Mouse (Mus musculus) heart, embryonic 14.5 days (tissue): ENCODE measurements around the gene Btk. TPM values are rescaled to one million over a fixed set of nuclear protein-coding genes. Genes with fewer than 3 reads are reported as not detected.

ENCODE experiments used
- ATAC-seq: fragments of 200-750 bp; cut with Nextera tagmentation; 2 replicates; pipeline ENCODE4 v1.8.0; 2017; ENCODE audit warnings: low read depth, moderate TSS enrichment; ENCODE audit not compliant: insufficient number of reproducible peaks, insufficient read depth, low FRiP score
- H3K27ac ChIP-seq, 2 experiments: fragments of 200-500 bp in 1 of 2; fragments of 300-500 bp in 1 of 2; sonication (generic) in 1 of 2; replicated peaks in 1 of 2; 2 replicates each; pipeline ENCODE4 v1.5.1; 2012 to 2014; ENCODE audit warnings: low read depth in 2 of 2, low read length in 2 of 2, control low read depth in 1 of 2, mild to moderate bottlenecking in 1 of 2, mixed read lengths in 1 of 2; ENCODE audit not compliant: control insufficient read depth in 1 of 2, insufficient read depth in 1 of 2
- H3K27me3 ChIP-seq: fragments of 300-500 bp; sonication (generic); 2 replicates; pipeline ENCODE4 v1.6.1; 2014; ENCODE audit warnings: mild to moderate bottlenecking, low read length, control low read depth; ENCODE audit not compliant: control insufficient read depth, insufficient read depth
- H3K36me3 ChIP-seq: fragments of 300-500 bp; sonication (generic); 2 replicates; pipeline ENCODE4 v1.6.1; 2014; ENCODE audit warnings: mild to moderate bottlenecking, control low read depth, low read length, mixed read lengths; ENCODE audit not compliant: control insufficient read depth, insufficient read depth
- H3K4me1 ChIP-seq, 2 experiments: fragments of 200-500 bp in 1 of 2; fragments of 300-500 bp in 1 of 2; sonication (generic) in 1 of 2; 2 replicates each; pipeline ENCODE4 v1.6.1; 2012 to 2014; ENCODE audit warnings: low read length in 2 of 2, control low read depth in 1 of 2, mixed read lengths in 1 of 2; ENCODE audit not compliant: control insufficient read depth in 2 of 2, insufficient read depth in 2 of 2
- H3K4me2 ChIP-seq: fragments of 300-500 bp; sonication (generic); 2 replicates; pipeline ENCODE4 v1.6.1; 2014; ENCODE audit warnings: mild to moderate bottlenecking, low read length
- H3K4me3 ChIP-seq, 2 experiments: fragments of 200-500 bp in 1 of 2; fragments of 300-500 bp in 1 of 2; sonication (generic) in 1 of 2; 2 replicates each; pipeline ENCODE4 v1.5.1; 2012 to 2014; ENCODE audit warnings: low read length in 2 of 2, mild to moderate bottlenecking in 2 of 2, control low read depth in 1 of 2, low read depth in 1 of 2, moderate library complexity in 1 of 2; ENCODE audit not compliant: control insufficient read depth in 1 of 2, insufficient read depth in 1 of 2
- H3K9ac ChIP-seq: fragments of 300-500 bp; sonication (generic); 2 replicates; pipeline ENCODE4 v1.6.1; 2014; ENCODE audit warnings: mild to moderate bottlenecking, low read length
- H3K9me3 ChIP-seq: fragments of 300-500 bp; sonication (generic); 2 replicates; pipeline ENCODE4 v1.6.1; 2016; ENCODE audit warnings: low read length, control low read depth; ENCODE audit not compliant: control insufficient read depth
- WGBS: fragments of 180-500 bp; shearing (Covaris S2); extraction: QIAGEN DNeasy Blood & Tissue Kit; methylation state at CpG from one replicate; pipeline ENCODE4 v1.1.7; 2014; 5-methylcytosine and 5-hydroxymethylcytosine counted together
- polyA plus RNA-seq: library from polyadenylated mRNA; unstranded; fragments of >200 nt; fragmentation: Nextera tagmentation; extraction: Ambion mirVana; gene quantifications from 2 replicates; pipeline ENCODE4 v1.2.1, GENCODE M21; 2014

Btk gene
- polyA plus RNA-seq, 1 experiment from 2014 or later = 0.61 TPM

GRCm38 (mm10) chrX:134599922-134600565, 16.7 kb upstream of the Btk start:
- Histone ChIP-seq H3K27ac (no peak overlapping the region; a peak in 2 of 4 replicates), H3K4me2 (peak overlapping the region; percentile 69), H3K9me3 (no peaks in the 10 kb centered on the region), H3K27me3 (no peaks in the 10 kb centered on the region), H3K9ac (peak overlapping the region; percentile 66), H3K4me3 (peak overlapping the region; percentile 57 to 81), H3K36me3 (0 out of 2 replicates have a peak, but pooled peaks cover 4% of the 10 kb centered on the region), H3K4me1 (peaks cover 0 to 2% of the 10 kb centered on the region in 2 experiments; a peak in 1 of 4 replicates)
- ATAC-seq = no peak
- WGBS = 31% methylated on average over 10 of the region's 10 CpGs

- H3K36me3 ChIP-seq = peaks cover 22% of the 10 kb centered on the region
- ATAC-seq = no peak
- H3K4me1 ChIP-seq = 0 out of 4 replicates have a peak, but pooled peaks cover 0 to 2% of the 10 kb centered on the region in 2 experiments
- H3K4me3 ChIP-seq = no peak overlapping the region
- no peaks in the 10 kb centered on the region for H3K27me3 ChIP-seq
- no peak overlapping the region for H3K4me2 ChIP-seq
- no peak overlapping the region for H3K9ac ChIP-seq
- H3K27ac ChIP-seq = no peak overlapping the region
- no peaks in the 10 kb centered on the region for H3K9me3 ChIP-seq
- WGBS = 57% methylated on average over 5 of the region's 5 CpGs
Observed at GRCm38 (mm10) chrX:134589836-134590235, 6.5 kb upstream of the Btk start.

DNA sequence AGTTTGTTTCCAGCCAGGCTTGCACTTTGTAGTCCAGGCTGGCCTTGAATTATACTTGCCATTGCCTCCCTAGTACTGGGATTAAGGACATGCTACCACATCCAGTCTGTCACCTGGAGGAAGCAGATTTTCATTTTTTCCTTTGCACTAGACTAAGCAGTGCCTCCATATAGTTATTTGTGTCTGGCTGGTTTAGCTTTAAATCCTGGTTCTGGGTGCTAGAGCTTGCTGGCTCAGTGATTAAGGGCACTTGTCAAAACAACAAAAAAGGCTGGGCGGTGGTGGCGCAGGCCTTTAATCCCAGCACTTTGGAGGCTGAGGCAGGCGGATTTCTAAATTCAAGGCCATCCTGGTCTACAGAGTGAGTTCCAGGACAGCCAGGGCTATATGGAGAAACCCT, 5.6 kb upstream of the Btk start:
- ATAC-seq = no peak
- WGBS = 83% methylated on average over 3 of the region's 3 CpGs

DNA sequence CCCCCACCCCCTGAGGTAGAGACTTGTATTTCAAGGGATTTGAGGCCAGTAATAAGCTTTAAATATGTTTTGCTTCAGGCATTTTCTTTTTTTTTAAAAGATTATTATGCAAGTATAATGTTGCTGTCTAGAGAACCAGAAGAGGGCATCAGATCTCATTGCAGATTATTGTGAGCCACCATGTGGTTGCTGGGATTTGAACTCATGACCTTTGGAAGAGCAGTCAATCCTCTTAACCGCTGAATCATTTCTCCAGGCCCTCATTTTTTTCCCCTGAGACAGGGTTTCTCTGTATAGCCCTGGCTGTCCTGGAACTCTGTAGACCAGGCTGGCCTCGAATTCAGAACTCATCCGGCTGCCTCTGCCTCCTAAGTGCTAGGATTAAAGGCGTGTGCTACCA, 4.9 kb upstream of the Btk start:
- no peak overlapping the region for H3K4me3 ChIP-seq
- H3K9ac ChIP-seq = no peak overlapping the region
- H3K9me3 ChIP-seq = no peaks in the 10 kb centered on the region
- H3K4me2 ChIP-seq = no peak overlapping the region
- ATAC-seq = no peak
- no peak overlapping the region for H3K27ac ChIP-seq
- H3K4me1 ChIP-seq = 0 out of 4 replicates have a peak, but pooled peaks cover 0 to 2% of the 10 kb centered on the region in 2 experiments
- peaks cover 22% of the 10 kb centered on the region for H3K36me3 ChIP-seq
- H3K27me3 ChIP-seq = no peaks in the 10 kb centered on the region
- 81% methylated on average over 4 of the region's 4 CpGs for WGBS

More for the DNA sequence above, 5.6 kb upstream of the Btk start:
- Histone ChIP-seq H3K4me1 (0 out of 4 replicates have a peak, but pooled peaks cover 0 to 2% of the 10 kb centered on the region in 2 experiments), H3K36me3 (peaks cover 22% of the 10 kb centered on the region), H3K9me3 (no peaks in the 10 kb centered on the region), H3K4me3 (no peak overlapping the region), H3K4me2 (no peak overlapping the region), H3K27ac (no peak overlapping the region), H3K9ac (no peak overlapping the region), H3K27me3 (no peaks in the 10 kb centered on the region)

GRCm38 (mm10) chrX:134586447-134586846, 3.1 kb upstream of the Btk start:
- H3K27ac ChIP-seq = no peak overlapping the region
- H3K27me3 ChIP-seq = no peaks in the 10 kb centered on the region
- 33% methylated on average over 8 of the region's 8 CpGs for WGBS
- H3K9me3 ChIP-seq = no peaks in the 10 kb centered on the region
- H3K4me1 ChIP-seq = 0 out of 4 replicates have a peak, but pooled peaks cover 0 to 2% of the 10 kb centered on the region in 2 experiments
- H3K36me3 ChIP-seq = peaks cover 22% of the 10 kb centered on the region
- peak overlapping the region; percentile 82 for H3K9ac ChIP-seq
- H3K4me2 ChIP-seq = peak overlapping the region; percentile 69
- H3K4me3 ChIP-seq = peak overlapping the region; percentile 53 to 63
- no peak for ATAC-seq

DNA sequence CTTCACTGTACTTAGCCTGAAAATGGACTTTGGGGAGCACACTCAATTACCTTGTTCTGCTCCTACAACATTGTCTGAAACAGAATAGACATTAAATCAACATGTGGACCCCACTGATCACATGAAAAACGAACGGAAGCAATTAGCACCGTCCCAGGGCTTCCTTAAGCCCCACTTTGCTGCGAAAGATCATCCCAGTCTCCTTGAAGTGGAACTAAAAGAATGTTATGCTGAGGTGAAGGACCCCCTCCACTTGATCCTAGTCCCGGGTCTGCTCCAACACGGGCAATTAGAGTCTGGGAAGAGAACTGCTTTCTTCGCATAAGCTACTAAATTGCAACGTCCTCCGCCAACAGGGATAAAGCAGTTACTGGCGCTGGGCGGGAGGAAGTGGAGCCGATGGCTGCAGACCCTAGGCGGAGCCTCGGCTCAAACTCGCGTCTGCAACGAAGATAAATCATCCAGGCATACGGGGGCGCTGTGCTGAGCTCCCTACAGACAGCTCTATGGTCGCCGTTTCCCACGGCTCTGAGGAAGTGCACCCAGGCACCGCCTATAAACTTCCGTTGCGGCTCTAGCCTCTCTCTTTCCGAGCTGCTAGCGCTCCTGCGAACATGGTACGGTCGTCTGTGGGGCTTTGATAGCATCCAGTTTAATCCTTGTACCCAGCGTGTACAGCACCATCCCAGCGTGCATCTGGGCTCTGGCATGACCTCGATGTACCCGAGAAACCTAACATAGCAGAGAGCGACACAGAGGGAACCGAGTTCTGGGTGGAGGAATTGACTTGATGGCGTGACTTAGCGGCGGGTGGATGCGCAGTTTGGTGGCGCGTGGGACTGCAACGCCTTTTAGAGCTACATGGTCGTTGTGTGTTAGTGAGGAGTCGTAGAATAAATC, 2.0 kb upstream of the Btk start, which contains the start of gene Rpl36a:
TSS of gene Rpl36a (plus strand) at position 552 of the 900 bp plus-strand sequence.
- H3K4me2 ChIP-seq = peak within 1 kb of the TSS; percentile 69
- peaks cover 22% of the 10 kb centered on the region for H3K36me3 ChIP-seq
- peak; percentile 97 for ATAC-seq
- no peaks in the 10 kb centered on the region for H3K27me3 ChIP-seq
- H3K9me3 ChIP-seq = no peaks in the 10 kb centered on the region
- peak within 1 kb of the TSS; percentile 53 to 63 for H3K4me3 ChIP-seq
- 0 out of 4 replicates have a peak, but pooled peaks cover 0 to 2% of the 10 kb centered on the region in 2 experiments for H3K4me1 ChIP-seq
- H3K9ac ChIP-seq = peak within 1 kb of the TSS; percentile 82
- peak within 1 kb of the TSS; percentile 85 to 87 for H3K27ac ChIP-seq
- 17% methylated on average over 45 of the region's 45 CpGs for WGBS

DNA sequence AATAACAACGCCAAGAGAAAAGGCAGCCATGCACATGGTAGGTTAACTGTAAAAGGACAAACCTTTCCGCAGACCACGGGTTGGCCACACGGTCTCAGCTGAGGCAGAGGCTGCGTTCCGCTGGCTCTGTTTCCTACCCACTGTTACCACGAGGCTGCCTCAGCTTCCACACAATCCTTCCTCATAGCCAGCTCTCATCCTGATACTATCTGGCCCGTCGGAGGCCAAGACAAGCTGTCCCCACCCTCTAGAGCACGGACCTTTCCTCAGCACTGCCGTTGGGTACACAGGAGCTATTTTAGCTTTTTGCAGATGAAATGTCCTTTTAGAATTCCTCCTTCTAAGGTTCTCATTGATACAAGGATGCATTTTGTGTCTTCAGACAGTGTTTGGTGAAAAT, 1.1 kb downstream of the Btk start:
- Histone ChIP-seq H3K9ac (no peak overlapping the region), H3K9me3 (no peaks in the 10 kb centered on the region), H3K4me1 (0 out of 4 replicates have a peak, but pooled peaks cover 0 to 2% of the 10 kb centered on the region in 2 experiments), H3K36me3 (peaks cover under 1% of the 10 kb centered on the region; the same call in 1 of the 2 replicates), H3K4me2 (no peak overlapping the region), H3K27me3 (no peaks in the 10 kb centered on the region), H3K27ac (no peak overlapping the region), H3K4me3 (no peak overlapping the region)
- WGBS = 79% methylated on average over 11 of the region's 11 CpGs
- no peak for ATAC-seq
